Mouse (Mus musculus) lung, adult 2 months (tissue): Measurements from ENCODE around the gene Rassf9.
A peak's percentile ranks its signal among the peaks of the same experiment; 100 is the strongest.

ENCODE experiments used
- CTCF ChIP-seq: fragments of 200-500 bp; IDR thresholded peaks from 2 replicates; pipeline ENCODE4 v1.5.1; 2011; ENCODE audit warnings: mild to moderate bottlenecking, low read length, control low read depth; ENCODE audit not compliant: insufficient read depth
- POLR2A ChIP-seq: fragments of 200-500 bp; IDR thresholded peaks from 2 replicates; pipeline ENCODE4 v1.6.1; 2011; ENCODE audit warnings: low read depth, mild to moderate bottlenecking, control low read depth, low read length, borderline replicate concordance; ENCODE audit errors: extremely low read depth

DNA sequence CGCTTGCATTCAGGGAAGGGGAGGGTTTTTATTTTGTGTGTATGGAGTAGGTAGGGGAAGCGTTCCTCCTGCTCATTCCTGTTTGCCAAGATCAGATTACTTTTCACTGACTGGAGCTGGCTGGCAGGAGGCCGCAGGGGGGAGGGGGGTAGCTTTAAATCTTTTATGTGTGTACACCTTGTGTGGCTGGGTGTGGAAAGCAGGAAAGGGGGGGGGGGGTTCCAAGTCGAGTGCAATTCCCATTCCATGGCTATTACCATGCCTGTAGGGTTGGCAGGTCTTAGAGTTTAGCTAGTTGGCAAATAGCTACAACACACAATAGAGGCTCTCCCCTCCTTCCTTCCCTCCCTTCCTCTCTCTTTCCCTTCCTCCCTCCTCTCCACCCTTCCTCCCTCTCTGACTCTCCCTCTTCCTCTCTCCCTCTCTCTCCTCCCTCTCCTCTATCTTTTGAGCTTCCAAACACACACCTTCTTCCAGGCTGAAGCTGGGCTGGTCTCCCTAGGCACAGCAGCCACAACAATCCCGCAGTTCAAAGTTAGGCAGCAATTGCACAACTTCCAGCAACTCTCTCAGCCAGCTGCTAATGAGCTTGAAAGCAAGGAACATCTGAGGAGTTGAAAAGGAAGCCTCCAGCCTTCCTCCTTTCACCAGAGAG, at the start of gene Rassf9:
- TF ChIP-seq CTCF (no peak), POLR2A (peak; percentile 40; the same call in 1 of the 2 replicates)
